Mouse (Mus musculus): ENCODE results near the gene Josd2.

Josd2 gene

DNA sequence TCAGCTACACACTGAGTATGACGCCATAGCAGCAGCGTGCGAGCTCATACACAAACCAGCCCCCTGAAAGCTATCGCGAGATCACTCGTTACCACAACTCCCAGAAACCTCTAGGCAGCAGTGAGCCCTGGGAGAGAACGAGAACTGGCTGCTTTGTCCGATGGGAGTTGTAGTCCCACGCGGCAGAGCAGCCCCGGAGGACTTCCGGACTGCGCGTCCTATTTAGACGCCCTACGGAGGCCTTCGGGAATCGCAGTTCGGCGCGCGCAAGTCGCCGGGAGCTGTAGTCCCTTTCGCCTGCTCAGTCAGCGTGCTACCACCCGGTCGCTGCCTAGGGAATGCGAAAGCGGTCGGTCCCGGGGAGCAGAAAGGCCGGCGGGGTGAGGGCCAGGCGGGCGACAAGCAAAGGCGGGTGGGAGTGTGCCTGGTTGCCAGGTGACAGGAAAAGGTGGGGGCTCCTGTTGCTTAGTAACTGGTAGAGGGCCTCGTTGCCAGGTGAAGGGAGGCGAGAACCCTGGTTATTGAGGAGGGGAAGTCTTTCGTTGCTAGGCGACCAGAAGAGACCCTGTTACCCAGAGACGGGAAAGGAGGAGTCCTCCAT, at the start of gene Josd2:
Gene Josd2, plus strand, starts transcription at position 170 of the 601 bp plus-strand sequence.
- peak; percentile 99 for DNase-seq (ENCODE audit: low read depth, low spot score)

- no peak for DNase-seq (ENCODE audit: low read depth, low spot score)
Observed at GRCm38 (mm10) chr7:44427666-44428065, 40.1 kb upstream of the Josd2 start.

- DNase-seq (ENCODE audit: low read depth, low spot score), result no peak
Observed at GRCm38 (mm10) chr7:44428171-44428950, 39.4 kb upstream of the Josd2 start.

- DNase-seq (ENCODE audit: low read depth, low spot score), result no peak
Observed at GRCm38 (mm10) chr7:44428968-44429521, 38.7 kb upstream of the Josd2 start, which contains the start of gene Lrrc4b. Gene Lrrc4b (plus strand): TSS chr7:44429018.

GRCm38 (mm10) chr7:44429534-44430488, 38.0 kb upstream of the Josd2 start:
- DNase-seq (ENCODE audit: low read depth, low spot score), result no peak

DNA sequence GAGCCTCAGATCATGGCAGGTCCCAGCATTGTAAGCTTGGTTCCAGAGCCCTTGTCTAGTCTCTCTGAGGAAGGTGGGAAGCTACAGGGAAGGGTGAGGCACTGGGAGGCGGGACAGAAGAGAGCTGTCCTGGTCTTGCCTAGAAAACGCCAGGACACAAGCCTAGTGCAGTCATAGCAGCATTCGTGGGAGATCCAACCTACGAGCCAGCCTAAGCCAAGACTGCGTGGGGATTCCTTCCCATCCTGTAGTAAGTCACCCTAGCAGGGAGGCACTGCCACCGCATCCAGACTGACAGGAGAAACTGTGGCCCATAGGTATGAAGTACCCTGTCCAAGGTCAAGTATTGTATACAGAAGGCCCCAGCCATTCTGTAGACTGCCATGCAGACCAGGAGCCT, 35.2 kb upstream of the Josd2 start:
- DNase-seq (ENCODE audit: low read depth, low spot score), result no peak

DNA sequence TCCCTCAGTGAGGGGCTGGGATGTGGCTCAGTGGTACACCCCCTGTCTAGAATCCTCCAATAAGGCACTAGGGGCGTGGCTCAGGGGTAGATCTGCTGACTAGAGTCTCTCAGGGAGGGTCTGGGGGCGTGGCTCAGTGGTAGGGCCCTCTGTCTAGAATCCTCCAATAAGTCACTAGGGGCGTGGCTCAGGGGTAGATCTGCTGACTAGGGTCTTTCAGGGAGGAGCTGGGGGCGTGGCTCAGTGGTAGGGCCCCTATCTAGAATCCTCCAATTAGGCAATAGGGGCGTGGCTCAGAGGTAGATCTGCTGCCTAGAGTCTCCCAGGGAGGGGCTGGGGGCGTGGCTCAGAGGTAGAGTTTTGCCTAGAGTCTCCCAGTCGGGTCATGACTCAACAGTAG, 34.4 kb upstream of the Josd2 start:
- no peak for DNase-seq (ENCODE audit: low read depth, low spot score)

- no peak for DNase-seq (ENCODE audit: low read depth, low spot score)
Observed at GRCm38 (mm10) chr7:44434089-44434488, 33.7 kb upstream of the Josd2 start.

GRCm38 (mm10) chr7:44435796-44436195, 32.0 kb upstream of the Josd2 start:
- DNase-seq (ENCODE audit: low read depth, low spot score), result no peak

DNA sequence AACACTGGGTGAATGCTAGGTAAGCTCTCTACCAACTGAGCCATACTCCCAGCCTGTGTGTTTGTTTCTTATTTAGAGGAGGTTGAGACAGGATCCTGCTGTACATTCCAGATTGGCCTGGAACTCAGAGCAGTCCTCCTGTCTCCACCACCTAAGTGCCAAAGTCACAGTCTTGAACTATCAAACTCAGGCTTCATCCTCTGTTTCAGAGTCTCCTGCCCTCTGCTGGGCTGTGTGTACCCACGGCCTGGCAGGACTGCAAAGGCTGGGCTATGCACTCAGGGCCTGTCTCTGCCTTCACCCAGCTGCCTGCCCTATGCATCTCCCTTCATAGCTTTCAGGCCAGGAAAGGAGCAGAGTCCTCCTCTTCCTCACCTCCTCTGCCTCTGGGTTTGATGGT, 31.5 kb upstream of the Josd2 start:
- no peak for DNase-seq (ENCODE audit: low read depth, low spot score)

GRCm38 (mm10) chr7:44437188-44437587, 30.6 kb upstream of the Josd2 start:
- DNase-seq (ENCODE audit: low read depth, low spot score), result no peak

DNA sequence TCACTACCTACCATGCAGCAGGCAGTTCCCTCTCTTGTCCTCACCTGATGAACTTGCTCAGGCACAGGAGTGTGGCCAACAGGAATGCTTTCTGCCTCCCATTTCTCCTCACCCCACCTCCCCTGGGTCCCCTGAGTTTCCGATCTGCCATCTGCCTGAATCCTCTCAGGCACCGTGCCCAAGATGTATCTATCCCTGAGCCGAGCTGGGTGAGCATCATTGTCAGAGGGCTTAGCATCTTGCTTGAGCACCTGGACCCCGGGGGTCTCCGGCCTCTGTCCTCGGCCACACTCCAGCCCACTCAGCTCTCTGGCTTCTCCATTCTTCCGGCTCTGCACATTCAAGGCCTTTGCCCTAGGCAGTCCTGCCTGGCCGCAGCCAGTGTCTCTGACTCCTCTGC, 29.8 kb upstream of the Josd2 start:
- DNase-seq (ENCODE audit: low read depth, low spot score), result no peak

DNA sequence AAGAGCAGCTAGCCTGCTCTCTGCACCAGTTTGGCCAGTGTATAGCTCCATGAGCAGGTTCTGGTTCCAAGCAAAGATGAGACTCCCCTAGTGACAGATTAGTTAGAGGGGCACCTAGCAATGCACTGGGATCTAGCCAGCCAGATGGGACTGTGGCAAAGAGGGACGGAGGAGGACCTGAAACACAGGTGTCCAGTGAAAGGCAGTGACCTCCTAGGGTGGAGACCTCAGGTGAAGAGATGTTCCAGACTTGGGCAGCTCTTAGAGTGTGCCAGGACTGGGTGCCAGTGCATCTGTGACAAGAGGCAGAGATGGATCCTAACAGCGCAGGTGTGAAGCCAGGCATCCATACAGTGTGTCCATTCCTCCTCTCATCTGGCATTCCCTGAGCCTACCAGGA, 28.1 kb upstream of the Josd2 start:
- DNase-seq (ENCODE audit: low read depth, low spot score), result no peak

DNA sequence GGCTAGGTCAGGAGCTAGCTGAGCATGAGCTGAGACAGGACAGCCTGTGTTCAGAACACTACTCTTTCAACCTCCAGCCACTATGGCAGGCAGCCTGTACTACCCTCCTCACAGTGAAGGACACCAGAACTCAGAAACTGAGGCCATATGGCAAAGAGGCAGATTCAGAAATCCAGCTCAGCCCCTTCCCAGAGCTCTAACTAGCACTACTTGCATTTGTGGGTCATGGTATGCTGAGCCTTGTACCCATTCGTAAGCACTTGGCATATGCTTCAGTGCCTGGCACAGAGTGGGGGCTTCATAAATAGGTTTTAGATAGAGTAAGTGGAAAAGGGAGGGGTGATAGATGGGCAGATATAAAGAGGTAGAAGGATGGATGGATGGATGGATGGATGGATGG, 27.3 kb upstream of the Josd2 start:
- no peak for DNase-seq (ENCODE audit: low read depth, low spot score)

DNA sequence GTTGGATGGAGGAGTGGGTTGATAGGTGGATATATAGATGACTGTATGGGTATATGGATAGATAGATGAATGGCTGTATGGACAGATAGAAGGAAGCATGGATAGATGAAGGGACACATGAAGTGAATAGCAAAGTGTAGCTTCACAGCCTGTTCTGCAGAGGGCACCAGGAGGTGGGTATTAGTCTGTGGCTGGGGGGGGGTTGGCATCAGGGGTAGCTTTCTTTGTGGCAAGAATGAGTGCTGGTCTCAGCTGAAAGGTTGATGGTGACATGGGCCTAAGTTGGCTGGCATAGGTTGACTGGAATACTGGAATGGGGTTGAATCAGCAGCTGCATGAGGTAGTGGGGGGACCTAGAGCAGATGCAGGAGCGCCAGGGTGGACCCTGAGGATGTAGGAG, 26.6 kb upstream of the Josd2 start:
- no peak for DNase-seq (ENCODE audit: low read depth, low spot score)

DNA sequence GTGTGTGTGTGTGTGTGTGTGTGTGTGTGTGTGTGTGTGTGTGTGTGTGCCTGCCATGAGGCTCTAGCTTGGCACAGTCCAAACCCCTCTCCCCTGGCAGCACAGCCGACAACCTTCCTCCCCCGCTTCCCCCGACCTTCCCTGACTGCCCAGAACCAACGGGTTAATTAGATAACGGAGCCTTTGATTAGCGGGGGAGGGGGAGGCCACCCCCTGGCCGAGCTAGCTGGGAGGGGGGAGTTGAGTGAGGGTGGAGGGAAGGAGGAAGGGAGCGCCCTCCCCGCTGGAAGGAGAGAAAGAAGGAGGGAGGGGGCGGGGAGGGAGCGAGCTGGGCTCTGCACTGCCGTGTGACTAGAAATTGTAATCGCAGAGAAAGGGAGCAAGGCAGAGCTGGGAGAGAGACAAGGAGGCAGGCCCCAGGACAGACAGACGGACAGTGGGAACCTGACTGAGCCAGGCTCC, 26.1 kb upstream of the Josd2 start:
- DNase-seq (ENCODE audit: low read depth, low spot score), result peak; percentile 76

DNA sequence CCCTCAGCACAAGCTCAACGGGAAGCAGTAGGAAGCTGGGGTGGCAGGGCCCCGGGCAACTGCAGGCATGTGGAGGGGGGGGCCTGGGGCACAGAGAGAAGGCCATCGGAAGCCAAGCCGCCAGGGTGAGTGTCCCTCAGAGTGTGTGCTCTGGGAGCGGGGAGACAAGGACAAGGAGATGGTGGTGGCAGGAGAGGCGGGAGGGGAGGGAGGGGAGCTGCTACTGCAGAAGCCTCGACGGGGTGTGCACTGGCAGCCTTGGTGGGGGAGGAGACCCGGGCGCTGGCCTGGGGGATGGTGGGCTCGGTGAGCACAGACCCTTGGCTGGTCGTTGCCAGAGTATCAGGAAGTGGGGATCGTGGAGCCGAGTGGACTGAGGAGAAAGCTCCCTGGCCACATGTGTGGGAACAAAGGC, 25.4 kb upstream of the Josd2 start:
- no peak for DNase-seq (ENCODE audit: low read depth, low spot score)

- DNase-seq (ENCODE audit: low read depth, low spot score), result no peak
Observed at GRCm38 (mm10) chr7:44443268-44444173, 24.3 kb upstream of the Josd2 start.

- no peak for DNase-seq (ENCODE audit: low read depth, low spot score)
Observed at GRCm38 (mm10) chr7:44444886-44445527, 22.8 kb upstream of the Josd2 start.

DNA sequence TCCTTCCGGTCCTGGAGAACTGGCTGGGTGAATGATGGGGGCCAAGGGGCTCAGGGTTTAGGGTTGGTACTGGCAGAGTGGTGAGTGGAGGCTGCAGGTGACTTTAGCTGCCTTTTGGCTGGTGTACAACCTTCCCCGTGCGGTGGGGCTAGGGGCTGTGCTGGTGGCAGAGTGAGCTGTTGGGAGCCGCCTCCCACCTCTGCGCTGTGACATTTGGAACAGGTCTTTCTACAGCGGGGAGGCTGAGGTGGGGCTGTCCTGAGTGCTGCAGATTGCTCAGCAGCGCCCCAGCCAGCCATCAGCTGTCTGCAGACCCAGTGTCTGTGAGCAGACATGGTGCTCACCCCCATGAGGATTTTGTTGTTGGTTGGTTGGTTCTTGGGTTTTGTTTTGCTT, 22.3 kb upstream of the Josd2 start:
- DNase-seq (ENCODE audit: low read depth, low spot score), result no peak

Measured in telencephalon, adult 2 months (tissue).